Mouse (Mus musculus): ENCODE measurements around the gene Zfp11. TPM values are rescaled to one million over a fixed set of nuclear protein-coding genes. Genes with fewer than 3 reads are reported as not detected.

The Zfp11 gene
- 1.2 TPM for polyA plus RNA-seq (2017; shearing (Covaris generic))

DNA sequence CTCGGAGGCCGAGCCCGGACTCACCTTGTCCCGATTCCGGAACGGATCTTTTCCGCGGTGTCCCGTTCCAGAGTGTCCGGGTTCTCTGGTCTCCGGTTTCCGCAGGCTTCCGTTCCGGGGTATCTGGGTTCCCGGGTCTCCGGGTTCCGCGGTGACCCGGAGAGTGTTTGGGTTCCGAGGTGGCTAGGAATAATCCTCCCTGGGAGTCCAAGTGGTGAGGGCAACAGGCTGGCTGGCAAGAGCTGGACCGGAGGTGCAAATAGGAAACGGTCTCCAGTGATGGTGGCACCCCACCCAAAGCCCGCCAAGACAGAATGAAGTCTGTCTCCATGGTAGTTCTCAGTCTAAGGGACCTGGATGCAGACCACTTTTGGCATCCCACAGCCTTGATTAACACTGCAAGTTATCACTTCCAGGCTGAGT lies at the start of gene Zfp11:
Gene Zfp11, minus strand, starts transcription at position 64 of the 423 bp plus-strand sequence.

DNA sequence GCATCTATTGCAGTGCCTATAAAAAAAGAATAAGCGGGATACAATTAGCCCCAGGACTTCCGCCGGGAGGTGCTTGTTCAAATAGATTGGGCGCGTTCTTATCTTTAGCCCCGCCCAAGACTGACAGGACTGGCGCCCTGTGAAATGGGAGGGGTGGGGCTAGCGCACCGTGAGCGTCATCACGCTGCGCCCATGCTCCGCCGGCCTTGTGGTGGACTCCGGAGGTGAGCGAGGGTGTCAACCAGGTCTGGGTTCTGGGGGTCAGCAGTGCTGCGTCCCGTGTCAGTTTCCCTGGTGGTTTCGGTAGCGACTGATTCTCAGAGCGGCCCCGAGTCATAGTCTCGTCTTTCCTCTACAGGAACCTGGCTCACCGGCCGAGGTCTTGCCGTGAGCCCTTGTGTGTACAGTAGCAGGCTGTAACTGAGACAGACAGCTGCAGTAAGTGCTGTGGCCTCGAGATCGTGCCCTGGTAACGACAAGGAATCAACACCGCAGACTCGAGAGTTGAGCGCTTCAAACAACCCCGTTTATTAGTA lies 45.5 kb upstream of the Zfp11 start, which contains the start of gene Mrps17:
Gene Mrps17, plus strand, starts transcription at position 172 of the 536 bp plus-strand sequence.

GRCm38 (mm10) chr5:129708412-129708811 lies 38.5 kb upstream of the Zfp11 start, which contains the start of gene Sept14:
TSS of gene Sept14 (minus strand) at chr5:129708512.

Other genes with a start within 250 kb of the Zfp11 start
- 59.1 TPM for gene Sfswap, start 168.9 kb downstream of the Zfp11 start, polyA plus RNA-seq (2017; shearing (Covaris generic))
- 1.1 TPM for gene Mmp17, start 85.9 kb downstream of the Zfp11 start, polyA plus RNA-seq (2017; shearing (Covaris generic))
- gene Sept14, start 38.4 kb upstream of the Zfp11 start, polyA plus RNA-seq (2017; shearing (Covaris generic)) = not detected
- gene Mrps17, start 45.4 kb upstream of the Zfp11 start, polyA plus RNA-seq (2017; shearing (Covaris generic)) = 58.1 TPM
- 17.4 TPM for gene Nipsnap2, start 55.0 kb upstream of the Zfp11 start, polyA plus RNA-seq (2017; shearing (Covaris generic))
- gene Psph, start 117.3 kb upstream of the Zfp11 start, polyA plus RNA-seq (2017; shearing (Covaris generic)) = 19.8 TPM
- 12.6 TPM for gene Sumf2, start 176.9 kb upstream of the Zfp11 start, polyA plus RNA-seq (2017; shearing (Covaris generic))
- 409 TPM for gene Chchd2, start 217.4 kb upstream of the Zfp11 start, polyA plus RNA-seq (2017; shearing (Covaris generic))
- 0.80 TPM for gene Zbed5, start 225.6 kb upstream of the Zfp11 start, polyA plus RNA-seq (2017; shearing (Covaris generic))
- 0.31 TPM for gene Phkg1, start 228.4 kb upstream of the Zfp11 start, polyA plus RNA-seq (2017; shearing (Covaris generic))
- gene Nupr1l, start 238.4 kb upstream of the Zfp11 start, polyA plus RNA-seq (2017; shearing (Covaris generic)) = not detected

Measured in effector memory CD4-positive, alpha-beta T cell, adult 5 months (primary cell).